Mouse (Mus musculus): Measurements from ENCODE around the gene Cyb561d2. TPM values are rescaled to one million over a fixed set of nuclear protein-coding genes. Genes with fewer than 3 reads are reported as not detected.

Gene Cyb561d2
- 17.7 and 19.1 TPM in 2 replicates for polyA plus RNA-seq (2015; fragmentation: Nextera tagmentation; extraction: Ambion mirVana)

GRCm38 (mm10) chr9:107541474-107542351, at the start of gene Cyb561d2, which contains the start of gene Nprl2:
TSS of gene Cyb561d2 (minus strand) at chr9:107542193.
TSS of gene Nprl2 (plus strand) at chr9:107542226.
- no peaks in the 10 kb centered on the region for H3K27me3 ChIP-seq (replicated peaks)
- peak; percentile 79 for ATAC-seq (ENCODE audit: extremely low read depth, insufficient number of reproducible peaks, low FRiP score, low TSS enrichment)
- peak within 1 kb of the TSS; percentile 74 for H3K4me3 ChIP-seq
- H3K9ac ChIP-seq: peak within 1 kb of the TSS; percentile 93
- under 1% methylated on average over 46 of the region's 46 CpGs for WGBS
- H3K4me2 ChIP-seq: peak within 1 kb of the TSS; percentile 97
- peaks cover 31% of the 10 kb centered on the region for H3K4me1 ChIP-seq
- H3K27ac ChIP-seq (replicated peaks): peak within 1 kb of the TSS; percentile 59
- H3K9me3 ChIP-seq: no peaks in the 10 kb centered on the region
- H3K36me3 ChIP-seq: peaks cover 57% of the 10 kb centered on the region

- 94% methylated on average over 6 of the region's 6 CpGs for WGBS
- Histone ChIP-seq H3K36me3 (peaks cover 65% of the 10 kb centered on the region), H3K27ac (replicated peaks) (peak overlapping the region; percentile 56; the same call in 1 of the 2 replicates), H3K9ac (peak overlapping the region; percentile 91; the same call in 1 of the 2 replicates), H3K9me3 (no peaks in the 10 kb centered on the region), H3K4me3 (no peak overlapping the region), H3K4me1 (peaks cover 75% of the 10 kb centered on the region), H3K27me3 (replicated peaks) (no peaks in the 10 kb centered on the region), H3K4me2 (no peak overlapping the region)
- ATAC-seq (ENCODE audit: extremely low read depth, insufficient number of reproducible peaks, low FRiP score, low TSS enrichment): no peak
Observed at GRCm38 (mm10) chr9:107590773-107591060, 48.7 kb upstream of the Cyb561d2 start.

GRCm38 (mm10) chr9:107590058-107590772, 48.2 kb upstream of the Cyb561d2 start:
- H3K4me2 ChIP-seq: peak overlapping the region; percentile 87
- peaks cover 73% of the 10 kb centered on the region for H3K4me1 ChIP-seq
- no peaks in the 10 kb centered on the region for H3K27me3 ChIP-seq (replicated peaks)
- H3K4me3 ChIP-seq: peak overlapping the region; percentile 87
- no peaks in the 10 kb centered on the region for H3K9me3 ChIP-seq
- WGBS: 63% methylated on average over 25 of the region's 25 CpGs
- H3K27ac ChIP-seq (replicated peaks): peak overlapping the region; percentile 56
- peak overlapping the region; percentile 91 for H3K9ac ChIP-seq
- H3K36me3 ChIP-seq: peaks cover 60% of the 10 kb centered on the region
- ATAC-seq (ENCODE audit: extremely low read depth, insufficient number of reproducible peaks, low FRiP score, low TSS enrichment): no peak

GRCm38 (mm10) chr9:107587833-107588639, 46.0 kb upstream of the Cyb561d2 start:
- no peaks in the 10 kb centered on the region for H3K9me3 ChIP-seq
- ATAC-seq (ENCODE audit: extremely low read depth, insufficient number of reproducible peaks, low FRiP score, low TSS enrichment): no peak
- peaks cover 55% of the 10 kb centered on the region for H3K4me1 ChIP-seq
- WGBS: 1% methylated on average over 33 of the region's 33 CpGs
- H3K27ac ChIP-seq (replicated peaks): peak overlapping the region; percentile 75
- peak overlapping the region; percentile 87 for H3K4me2 ChIP-seq
- H3K36me3 ChIP-seq: peaks cover 55% of the 10 kb centered on the region
- peak overlapping the region; percentile 91 for H3K9ac ChIP-seq
- H3K4me3 ChIP-seq: peak overlapping the region; percentile 87
- H3K27me3 ChIP-seq (replicated peaks): no peaks in the 10 kb centered on the region

- Histone ChIP-seq H3K9me3 (no peaks in the 10 kb centered on the region), H3K4me3 (peak within 1 kb of the TSS; percentile 87), H3K4me1 (peaks cover 53% of the 10 kb centered on the region), H3K27ac (replicated peaks) (peak within 1 kb of the TSS; percentile 75), H3K27me3 (replicated peaks) (no peaks in the 10 kb centered on the region), H3K4me2 (peak within 1 kb of the TSS; percentile 87), H3K9ac (peak within 1 kb of the TSS; percentile 91), H3K36me3 (peaks cover 49% of the 10 kb centered on the region)
- 11% methylated on average over 46 of the region's 46 CpGs for WGBS
- peak; percentile 95 for ATAC-seq (ENCODE audit: extremely low read depth, insufficient number of reproducible peaks, low FRiP score, low TSS enrichment)
Observed at GRCm38 (mm10) chr9:107586974-107587832, 45.2 kb upstream of the Cyb561d2 start, which contains the start of gene Ifrd2. TSS of gene Ifrd2 (plus strand) at chr9:107587642.

- Histone ChIP-seq H3K9me3 (no peaks in the 10 kb centered on the region), H3K36me3 (peaks cover 42% of the 10 kb centered on the region), H3K4me3 (peak overlapping the region; percentile 87; the same call in 1 of the 2 replicates), H3K4me2 (peak overlapping the region; percentile 87), H3K27me3 (replicated peaks) (no peaks in the 10 kb centered on the region), H3K4me1 (peaks cover 60% of the 10 kb centered on the region), H3K27ac (replicated peaks) (peak overlapping the region; percentile 59; the same call in 1 of the 2 replicates), H3K9ac (no peak overlapping the region)
- no peak for ATAC-seq (ENCODE audit: extremely low read depth, insufficient number of reproducible peaks, low FRiP score, low TSS enrichment)
- WGBS: 83% methylated on average over 5 of the region's 5 CpGs
Observed at GRCm38 (mm10) chr9:107586504-107586903, 44.5 kb upstream of the Cyb561d2 start.

- no peak overlapping the region for H3K4me3 ChIP-seq
- H3K4me1 ChIP-seq: peaks cover 48% of the 10 kb centered on the region
- WGBS: 90% methylated on average over 14 of the region's 14 CpGs
- no peak overlapping the region for H3K9ac ChIP-seq
- H3K9me3 ChIP-seq: no peaks in the 10 kb centered on the region
- no peak overlapping the region for H3K27ac ChIP-seq (replicated peaks)
- no peak overlapping the region for H3K4me2 ChIP-seq
- no peak for ATAC-seq (ENCODE audit: extremely low read depth, insufficient number of reproducible peaks, low FRiP score, low TSS enrichment)
- H3K27me3 ChIP-seq (replicated peaks): no peaks in the 10 kb centered on the region
- peaks cover 18% of the 10 kb centered on the region for H3K36me3 ChIP-seq
Observed at GRCm38 (mm10) chr9:107583174-107583573, 41.2 kb upstream of the Cyb561d2 start.

- H3K27ac ChIP-seq (replicated peaks): no peak overlapping the region
- 82% methylated on average over 7 of the region's 7 CpGs for WGBS
- H3K4me2 ChIP-seq: no peak overlapping the region
- H3K27me3 ChIP-seq (replicated peaks): no peaks in the 10 kb centered on the region
- H3K4me3 ChIP-seq: no peak overlapping the region
- no peaks in the 10 kb centered on the region for H3K9me3 ChIP-seq
- H3K36me3 ChIP-seq: peaks cover 18% of the 10 kb centered on the region
- H3K9ac ChIP-seq: peak overlapping the region; percentile 87; the same call in 1 of the 2 replicates
- no peak for ATAC-seq (ENCODE audit: extremely low read depth, insufficient number of reproducible peaks, low FRiP score, low TSS enrichment)
- peaks cover 48% of the 10 kb centered on the region for H3K4me1 ChIP-seq
Observed at GRCm38 (mm10) chr9:107582509-107583062, 40.6 kb upstream of the Cyb561d2 start.

GRCm38 (mm10) chr9:107581584-107581983, 39.6 kb upstream of the Cyb561d2 start:
- Histone ChIP-seq H3K4me2 (peak overlapping the region; percentile 93), H3K4me3 (peak overlapping the region; percentile 76), H3K9ac (peak overlapping the region; percentile 87), H3K4me1 (peaks cover 51% of the 10 kb centered on the region), H3K27me3 (replicated peaks) (no peaks in the 10 kb centered on the region), H3K36me3 (peaks cover 18% of the 10 kb centered on the region), H3K9me3 (no peaks in the 10 kb centered on the region), H3K27ac (replicated peaks) (peak overlapping the region; percentile 94)
- no peak for ATAC-seq (ENCODE audit: extremely low read depth, insufficient number of reproducible peaks, low FRiP score, low TSS enrichment)
- WGBS: 67% methylated on average over 4 of the region's 4 CpGs

Measured in heart, embryonic 13.5 days (tissue).